Mouse (Mus musculus): ENCODE measurements around the gene Adgrg6. TPM values are rescaled to one million over a fixed set of nuclear protein-coding genes. Genes with fewer than 3 reads are reported as not detected.

Adgrg6 gene
- polyA plus RNA-seq, 1 experiment from 2014 or later, result 0.79 TPM

Other genes with a start within 250 kb of the Adgrg6 start
- gene Vta1, start 159.9 kb upstream of the Adgrg6 start, polyA plus RNA-seq (2016; fragmentation: Nextera tagmentation; extraction: Ambion mirVana), result 109 and 117 TPM in 2 replicates
- gene Nmbr, start 159.9 kb upstream of the Adgrg6 start, polyA plus RNA-seq (2016; fragmentation: Nextera tagmentation; extraction: Ambion mirVana), result 0.26 and 0.77 TPM in 2 replicates
- gene Gje1, start 172.6 kb upstream of the Adgrg6 start, polyA plus RNA-seq (2016; fragmentation: Nextera tagmentation; extraction: Ambion mirVana), result not detected in 2 replicates